Mouse (Mus musculus): ENCODE results near the gene Dgke.
A peak's percentile ranks its signal among the peaks of the same experiment; 100 is the strongest.

GRCm38 (mm10) chr11:89088754-89089153 is 22.1 kb upstream of the Dgke start:
- peak; percentile 53 for TF ChIP-seq CTCF (IDR thresholded peaks at IDR 0.05; ENCODE audit: low read depth, low read length)
- no peak for TF ChIP-seq EP300 (IDR thresholded peaks at IDR 0.05; ENCODE audit: insufficient read depth, low read depth, low read length)
